Mouse (Mus musculus) hindbrain, embryonic 16.5 days (tissue): ENCODE data around the gene 1700086D15Rik. TPM values are rescaled to one million over a fixed set of nuclear protein-coding genes. Genes with fewer than 3 reads are reported as not detected.

Experiments
- ATAC-seq: fragments of 200-750 bp; cut with Nextera tagmentation; 2 replicates; pipeline ENCODE4 v1.8.0; 2017; ENCODE audit warnings: moderate TSS enrichment, moderate library complexity
- H3K27ac ChIP-seq: fragments of 300-500 bp; sonication (generic); 2 replicates; pipeline ENCODE4 v1.5.1; 2014; ENCODE audit warnings: low read depth, mild to moderate bottlenecking, control low read depth, low read length, moderate library complexity
- H3K27me3 ChIP-seq: fragments of 300-500 bp; sonication (generic); replicated peaks from 2 replicates; pipeline ENCODE4 v1.6.1; 2014; ENCODE audit warnings: low read length; ENCODE audit not compliant: control insufficient read depth, insufficient read depth
- H3K36me3 ChIP-seq: fragments of 300-500 bp; sonication (generic); 2 replicates; pipeline ENCODE4 v1.6.1; 2014; ENCODE audit warnings: mild to moderate bottlenecking, low read length, moderate library complexity, mixed read lengths; ENCODE audit not compliant: control insufficient read depth, insufficient read depth
- H3K4me1 ChIP-seq: fragments of 300-500 bp; sonication (generic); 2 replicates; pipeline ENCODE4 v1.6.1; 2014; ENCODE audit warnings: low read depth, low read length; ENCODE audit not compliant: control insufficient read depth, insufficient read depth
- H3K4me2 ChIP-seq: fragments of 300-500 bp; sonication (generic); 2 replicates; pipeline ENCODE4 v1.6.1; 2014; ENCODE audit warnings: mild to moderate bottlenecking, low read length, control low read depth, moderate library complexity
- H3K4me3 ChIP-seq: fragments of 300-500 bp; sonication (generic); 2 replicates; pipeline ENCODE4 v1.5.1; 2014; ENCODE audit warnings: mild to moderate bottlenecking, low read length, control low read depth, moderate library complexity
- H3K9ac ChIP-seq: fragments of 300-500 bp; sonication (generic); 2 replicates; pipeline ENCODE4 v1.6.1; 2014; ENCODE audit warnings: low read depth, mild to moderate bottlenecking, control low read depth, low read length, moderate library complexity
- H3K9me3 ChIP-seq: fragments of 300-500 bp; sonication (generic); 2 replicates; pipeline ENCODE4 v1.6.1; 2014; ENCODE audit warnings: mild to moderate bottlenecking, low read length, moderate library complexity; ENCODE audit not compliant: control insufficient read depth
- WGBS: fragments of 180-500 bp; shearing (Covaris S2); extraction: QIAGEN DNeasy Blood & Tissue Kit; methylation state at CpG from one replicate; pipeline ENCODE4 v1.1.7; 2014; 5-methylcytosine and 5-hydroxymethylcytosine counted together
- polyA plus RNA-seq: library from polyadenylated mRNA; unstranded; fragments of >200 nt; fragmentation: Nextera tagmentation; extraction: Ambion mirVana; gene quantifications from 2 replicates; pipeline ENCODE4 v1.2.1, GENCODE M21; 2015

Gene 1700086D15Rik
- polyA plus RNA-seq, 1 experiment from 2014 or later = 0.19 TPM

GRCm38 (mm10) chr11:65170121-65170750 lies 10.5 kb upstream of the 1700086D15Rik start:
- ATAC-seq = no peak
- H3K4me1 ChIP-seq = no peaks in the 10 kb centered on the region
- no peak overlapping the region for H3K9ac ChIP-seq
- H3K27ac ChIP-seq = no peak overlapping the region
- no peaks in the 10 kb centered on the region for H3K9me3 ChIP-seq
- no peak overlapping the region for H3K4me3 ChIP-seq
- H3K4me2 ChIP-seq = no peak overlapping the region
- H3K27me3 ChIP-seq = no peaks in the 10 kb centered on the region
- no peaks in the 10 kb centered on the region for H3K36me3 ChIP-seq
- WGBS = 86% methylated on average over 4 of the region's 4 CpGs

GRCm38 (mm10) chr11:65162767-65163120 lies 3.1 kb upstream of the 1700086D15Rik start, which contains the start of gene Arhgap44:
Arhgap44 (minus strand) TSS chr11:65162961.
- ATAC-seq = peak; percentile 96
- peak within 1 kb of the TSS; percentile 84 for H3K4me3 ChIP-seq
- WGBS = under 1% methylated on average over 27 of the region's 27 CpGs
- no peaks in the 10 kb centered on the region for H3K36me3 ChIP-seq
- no peaks in the 10 kb centered on the region for H3K27me3 ChIP-seq
- H3K9me3 ChIP-seq = no peaks in the 10 kb centered on the region
- H3K4me2 ChIP-seq = peak within 1 kb of the TSS; percentile 62
- H3K9ac ChIP-seq = peak within 1 kb of the TSS; percentile 93
- H3K27ac ChIP-seq = peak within 1 kb of the TSS; percentile 83
- H3K4me1 ChIP-seq = peaks cover 12% of the 10 kb centered on the region

- peak; percentile 88 for ATAC-seq
- under 1% methylated on average over 49 of the region's 49 CpGs for WGBS
- no peaks in the 10 kb centered on the region for H3K36me3 ChIP-seq
- H3K9me3 ChIP-seq = no peaks in the 10 kb centered on the region
- peak overlapping the region; percentile 83 for H3K27ac ChIP-seq
- H3K27me3 ChIP-seq = no peaks in the 10 kb centered on the region
- peaks cover 12% of the 10 kb centered on the region for H3K4me1 ChIP-seq
- peak overlapping the region; percentile 93 for H3K9ac ChIP-seq
- H3K4me3 ChIP-seq = peak overlapping the region; percentile 84
- H3K4me2 ChIP-seq = peak overlapping the region; percentile 62
Observed at GRCm38 (mm10) chr11:65161881-65162766, 2.4 kb upstream of the 1700086D15Rik start.

- Histone ChIP-seq H3K27ac (no peak overlapping the region), H3K9me3 (no peaks in the 10 kb centered on the region), H3K27me3 (no peaks in the 10 kb centered on the region), H3K4me2 (peak overlapping the region; percentile 62), H3K4me3 (peak overlapping the region; percentile 84), H3K9ac (peak overlapping the region; percentile 93), H3K36me3 (no peaks in the 10 kb centered on the region), H3K4me1 (peaks cover 12% of the 10 kb centered on the region)
- WGBS = 56% methylated on average over 7 of the region's 7 CpGs
- ATAC-seq = no peak
Observed at GRCm38 (mm10) chr11:65160991-65161880, 1.5 kb upstream of the 1700086D15Rik start.

- H3K27me3 ChIP-seq = no peaks in the 10 kb centered on the region
- no peak overlapping the region for H3K9ac ChIP-seq
- no peaks in the 10 kb centered on the region for H3K9me3 ChIP-seq
- ATAC-seq = no peak
- H3K4me1 ChIP-seq = peaks cover 12% of the 10 kb centered on the region
- no peak overlapping the region for H3K27ac ChIP-seq
- H3K4me3 ChIP-seq = no peak overlapping the region
- H3K36me3 ChIP-seq = no peaks in the 10 kb centered on the region
- 91% methylated on average over 5 of the region's 5 CpGs for WGBS
- no peak overlapping the region for H3K4me2 ChIP-seq
Observed at GRCm38 (mm10) chr11:65158658-65158990, 1.1 kb downstream of the 1700086D15Rik start.

- Histone ChIP-seq H3K9me3 (no peaks in the 10 kb centered on the region), H3K4me1 (peaks cover 12% of the 10 kb centered on the region), H3K4me3 (no peak overlapping the region), H3K27ac (no peak overlapping the region), H3K36me3 (no peaks in the 10 kb centered on the region), H3K27me3 (no peaks in the 10 kb centered on the region), H3K9ac (no peak overlapping the region), H3K4me2 (no peak overlapping the region)
- ATAC-seq = no peak
- 95% methylated on average over 20 of the region's 20 CpGs for WGBS
Observed at GRCm38 (mm10) chr11:65157966-65158657, 1.6 kb downstream of the 1700086D15Rik start.

- Histone ChIP-seq H3K27ac (no peak overlapping the region), H3K27me3 (no peaks in the 10 kb centered on the region), H3K9ac (no peak overlapping the region), H3K9me3 (no peaks in the 10 kb centered on the region), H3K4me1 (no peaks in the 10 kb centered on the region), H3K36me3 (no peaks in the 10 kb centered on the region), H3K4me2 (no peak overlapping the region), H3K4me3 (no peak overlapping the region)
- 91% methylated on average over 5 of the region's 5 CpGs for WGBS
- ATAC-seq = no peak
Observed at GRCm38 (mm10) chr11:65153006-65153405, 6.7 kb downstream of the 1700086D15Rik start.

GRCm38 (mm10) chr11:65148441-65148840 lies 11.2 kb downstream of the 1700086D15Rik start:
- H3K27me3 ChIP-seq = no peaks in the 10 kb centered on the region
- H3K4me3 ChIP-seq = no peak overlapping the region
- H3K36me3 ChIP-seq = no peaks in the 10 kb centered on the region
- H3K9ac ChIP-seq = no peak overlapping the region
- no peak for ATAC-seq
- 90% methylated on average over 7 of the region's 7 CpGs for WGBS
- no peak overlapping the region for H3K4me2 ChIP-seq
- H3K9me3 ChIP-seq = no peaks in the 10 kb centered on the region
- H3K4me1 ChIP-seq = no peaks in the 10 kb centered on the region
- H3K27ac ChIP-seq = no peak overlapping the region
